Mouse (Mus musculus): ENCODE data around the gene Grb10. TPM values are rescaled to one million over a fixed set of nuclear protein-coding genes. Genes with fewer than 3 reads are reported as not detected.

Grb10 gene
- total and polyA plus RNA-seq, 2 experiments from 2014 or later = 43.9 to 94.0 TPM

DNA sequence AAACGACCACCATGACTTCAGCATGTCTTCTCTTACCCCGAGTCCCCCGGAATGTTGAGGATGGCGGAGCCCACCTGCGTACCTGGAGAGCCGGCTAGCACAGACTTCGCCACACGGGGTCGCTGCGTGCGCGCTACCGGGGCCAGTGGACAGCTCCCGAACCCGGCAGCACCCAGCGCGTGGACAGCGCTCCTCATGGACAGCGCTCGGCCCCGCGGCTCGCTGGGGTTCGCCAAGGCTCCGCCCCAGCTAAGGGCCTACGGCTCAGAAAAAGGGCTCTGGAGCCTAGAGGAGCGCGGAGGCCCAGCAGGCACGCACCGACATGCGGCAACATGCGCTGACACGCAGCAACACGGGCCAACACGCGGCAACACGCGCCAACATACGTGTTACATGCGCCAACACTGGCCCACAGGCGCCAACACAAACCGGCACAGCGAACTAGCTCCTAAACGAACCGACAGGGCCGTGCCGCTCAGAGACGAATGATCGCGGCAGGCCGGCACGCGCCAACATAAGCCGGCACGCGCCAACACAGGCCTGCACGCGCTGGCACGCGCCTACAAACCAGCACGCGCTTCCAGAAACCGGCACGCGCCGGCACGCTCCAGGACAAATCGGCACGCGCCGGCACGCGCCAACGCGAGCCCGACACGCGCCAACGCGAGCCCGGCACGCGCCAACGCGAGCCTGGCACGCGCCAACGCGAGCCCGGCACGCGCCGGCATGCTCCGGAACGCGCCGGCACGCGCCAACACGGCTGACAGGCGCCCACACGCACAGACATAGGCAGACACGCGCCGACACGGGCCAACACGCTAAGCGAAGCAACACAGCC is 12.5 kb downstream of the Grb10 start:
- ATAC-seq (ENCODE audit: low FRiP score) (peak; percentile 91), DNase-seq (ENCODE audit: low spot score) (peak; percentile 87)
- Histone ChIP-seq H3K9ac (replicated peaks; ENCODE audit: low read length, poor library complexity, severe bottlenecking) (peak overlapping the region; percentile 67), H3K36me3 (ENCODE audit: insufficient read depth, low read length) (no peaks in the 10 kb centered on the region), H3K27me3 (ENCODE audit: insufficient read depth, low read length) (peaks cover 17% of the 10 kb centered on the region), H3K9me3 (ENCODE audit: low read length) (peaks cover 14% of the 10 kb centered on the region; the same call in 1 of the 2 replicates), H3K4me2 (ENCODE audit: low read depth, low read length, poor library complexity, severe bottlenecking) (peak overlapping the region; percentile 52), H3K4me3 (ENCODE audit: low read depth, low read length) (peak overlapping the region; percentile 42), H3K4me1 (ENCODE audit: insufficient read depth, low read length) (no peaks in the 10 kb centered on the region), H3K27ac (ENCODE audit: low read depth, low read length) (peak overlapping the region; percentile 92)
- peak; percentile 81 for TF ChIP-seq CTCF (IDR thresholded peaks at IDR 0.05)
- whole genome bisulfite sequencing = 66% methylated on average over 108 of the region's 108 CpGs

DNA sequence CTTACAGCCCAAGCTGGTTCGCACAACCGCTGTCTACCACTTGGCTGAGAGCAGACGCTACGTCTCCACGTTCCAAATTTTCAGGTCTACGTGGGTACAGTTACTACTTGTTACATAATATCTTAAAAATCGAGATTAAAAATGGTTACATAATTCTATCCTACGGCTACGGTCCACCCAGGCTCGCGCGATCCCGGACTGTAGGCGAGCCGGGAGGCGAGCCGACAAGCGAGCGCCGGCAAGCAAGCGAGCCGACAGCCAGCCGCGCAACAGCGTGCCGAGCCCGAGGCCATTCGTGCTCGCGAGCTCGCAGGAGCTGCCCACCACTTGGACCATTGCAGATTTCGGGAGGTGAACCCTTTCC is 13.1 kb downstream of the Grb10 start:
- Histone ChIP-seq H3K9me3 (ENCODE audit: low read length) (peaks cover 14% of the 10 kb centered on the region; the same call in 1 of the 2 replicates), H3K4me2 (ENCODE audit: low read depth, low read length, poor library complexity, severe bottlenecking) (peak overlapping the region; percentile 52), H3K27ac (ENCODE audit: low read depth, low read length) (peak overlapping the region; percentile 92), H3K4me1 (ENCODE audit: insufficient read depth, low read length) (no peaks in the 10 kb centered on the region), H3K36me3 (ENCODE audit: insufficient read depth, low read length) (no peaks in the 10 kb centered on the region), H3K9ac (replicated peaks; ENCODE audit: low read length, poor library complexity, severe bottlenecking) (peak overlapping the region; percentile 67), H3K27me3 (ENCODE audit: insufficient read depth, low read length) (peaks cover 12% of the 10 kb centered on the region), H3K4me3 (ENCODE audit: low read depth, low read length) (peak overlapping the region; percentile 42)
- no peak for TF ChIP-seq CTCF (IDR thresholded peaks at IDR 0.05)
- no peak for DNase-seq (ENCODE audit: low spot score)
- ATAC-seq (ENCODE audit: low FRiP score) = peak; percentile 55
- 56% methylated on average over 32 of the region's 32 CpGs for WGBS

DNA sequence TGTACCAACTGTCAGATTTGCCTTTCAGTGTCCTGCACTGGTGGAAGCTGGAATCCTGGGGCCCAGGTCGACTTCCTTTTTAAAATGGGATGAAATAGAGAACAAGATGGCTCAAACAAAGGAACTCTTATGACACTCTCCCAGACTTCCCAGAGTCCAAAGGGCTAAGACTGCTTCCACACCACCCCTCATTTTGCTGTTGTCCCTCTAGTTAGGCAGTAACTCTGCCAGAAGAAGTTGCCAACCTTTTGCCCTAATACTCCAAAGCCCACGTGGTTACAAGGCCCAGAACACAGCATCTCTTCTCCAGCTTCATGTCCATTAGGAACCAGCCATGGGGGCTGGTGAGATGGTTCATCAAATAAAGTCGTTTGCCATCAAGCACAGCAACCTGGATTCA is 15.4 kb downstream of the Grb10 start:
- Histone ChIP-seq H3K4me1 (ENCODE audit: insufficient read depth, low read length) (no peaks in the 10 kb centered on the region), H3K36me3 (ENCODE audit: insufficient read depth, low read length) (no peaks in the 10 kb centered on the region), H3K27me3 (ENCODE audit: insufficient read depth, low read length) (no peaks in the 10 kb centered on the region; the same call in 1 of the 2 replicates), H3K27ac (ENCODE audit: low read depth, low read length) (no peak overlapping the region), H3K9me3 (ENCODE audit: low read length) (peaks cover 14% of the 10 kb centered on the region; the same call in 1 of the 2 replicates), H3K9ac (replicated peaks; ENCODE audit: low read length, poor library complexity, severe bottlenecking) (no peak overlapping the region), H3K4me2 (ENCODE audit: low read depth, low read length, poor library complexity, severe bottlenecking) (no peak overlapping the region), H3K4me3 (ENCODE audit: low read depth, low read length) (no peak overlapping the region)
- WGBS = 62% methylated on average over 3 of the region's 3 CpGs
- no peak for DNase-seq (ENCODE audit: low spot score)
- no peak for TF ChIP-seq CTCF (IDR thresholded peaks at IDR 0.05)
- ATAC-seq (ENCODE audit: low FRiP score) = no peak

DNA sequence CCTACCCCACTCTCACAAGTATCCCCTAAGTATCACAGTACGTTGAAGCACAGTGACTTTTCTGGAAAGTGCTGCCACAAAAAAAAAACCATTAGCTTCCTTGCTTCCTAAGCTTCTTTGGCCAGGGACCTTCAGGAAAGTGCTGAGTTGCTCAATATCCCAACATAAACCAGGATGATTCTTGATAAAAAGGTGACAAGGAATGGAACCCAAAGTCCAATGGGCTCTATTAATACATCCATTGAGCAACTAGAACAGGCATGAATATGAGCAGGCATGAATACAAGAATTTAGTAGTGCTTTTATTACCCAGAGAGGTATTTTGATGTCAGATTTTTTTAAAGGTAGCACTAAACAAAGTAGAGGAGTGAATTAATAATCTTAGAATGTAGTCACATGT is 18.8 kb downstream of the Grb10 start:
- TF ChIP-seq CTCF (IDR thresholded peaks at IDR 0.05) = no peak

DNA sequence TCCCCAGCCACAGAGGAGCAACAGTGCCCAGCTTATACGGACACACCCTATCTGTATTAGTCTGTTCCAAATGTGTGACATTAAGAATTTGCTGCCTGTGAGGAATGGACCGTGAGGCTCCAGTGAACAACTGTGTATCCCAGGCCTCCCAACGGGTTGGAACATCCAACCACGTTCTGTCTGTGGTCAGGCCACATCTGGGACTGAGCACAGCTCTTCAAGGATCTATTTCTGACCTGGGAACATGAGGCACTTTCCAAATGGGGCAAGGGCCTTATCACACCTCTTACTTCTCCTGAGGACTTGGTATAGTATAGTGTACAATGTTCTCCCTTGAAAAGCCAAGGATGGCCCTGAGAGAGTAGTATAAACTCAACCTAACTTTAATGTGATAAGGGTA is 19.9 kb downstream of the Grb10 start:
- no peaks in the 10 kb centered on the region for H3K4me1 ChIP-seq (ENCODE audit: insufficient read depth, low read length)
- no peak overlapping the region for H3K9ac ChIP-seq (replicated peaks; ENCODE audit: low read length, poor library complexity, severe bottlenecking)
- ATAC-seq (ENCODE audit: low FRiP score) (no peak), DNase-seq (ENCODE audit: low spot score) (no peak)
- no peak overlapping the region for H3K4me3 ChIP-seq (ENCODE audit: low read depth, low read length)
- H3K9me3 ChIP-seq (ENCODE audit: low read length) = no peaks in the 10 kb centered on the region
- H3K36me3 ChIP-seq (ENCODE audit: insufficient read depth, low read length) = no peaks in the 10 kb centered on the region
- H3K27me3 ChIP-seq (ENCODE audit: insufficient read depth, low read length) = no peaks in the 10 kb centered on the region; the same call in 1 of the 2 replicates
- no peak for TF ChIP-seq CTCF (IDR thresholded peaks at IDR 0.05)
- no peak overlapping the region for H3K27ac ChIP-seq (ENCODE audit: low read depth, low read length)
- WGBS = 96% methylated on average over 4 of the region's 4 CpGs
- no peak overlapping the region for H3K4me2 ChIP-seq (ENCODE audit: low read depth, low read length, poor library complexity, severe bottlenecking)

More for the DNA sequence above, 18.8 kb downstream of the Grb10 start:
- H3K4me2 ChIP-seq (ENCODE audit: low read depth, low read length, poor library complexity, severe bottlenecking) = no peak overlapping the region
- DNase-seq (ENCODE audit: low spot score) = no peak
- no peaks in the 10 kb centered on the region for H3K36me3 ChIP-seq (ENCODE audit: insufficient read depth, low read length)
- no peak for ATAC-seq (ENCODE audit: low FRiP score)
- no peaks in the 10 kb centered on the region for H3K4me1 ChIP-seq (ENCODE audit: insufficient read depth, low read length)
- H3K9ac ChIP-seq (replicated peaks; ENCODE audit: low read length, poor library complexity, severe bottlenecking) = no peak overlapping the region
- H3K9me3 ChIP-seq (ENCODE audit: low read length) = no peaks in the 10 kb centered on the region
- H3K4me3 ChIP-seq (ENCODE audit: low read depth, low read length) = no peak overlapping the region
- WGBS = 86% methylated on average over 1 of the region's 1 CpGs
- no peaks in the 10 kb centered on the region; the same call in 1 of the 2 replicates for H3K27me3 ChIP-seq (ENCODE audit: insufficient read depth, low read length)
- H3K27ac ChIP-seq (ENCODE audit: low read depth, low read length) = no peak overlapping the region

DNA sequence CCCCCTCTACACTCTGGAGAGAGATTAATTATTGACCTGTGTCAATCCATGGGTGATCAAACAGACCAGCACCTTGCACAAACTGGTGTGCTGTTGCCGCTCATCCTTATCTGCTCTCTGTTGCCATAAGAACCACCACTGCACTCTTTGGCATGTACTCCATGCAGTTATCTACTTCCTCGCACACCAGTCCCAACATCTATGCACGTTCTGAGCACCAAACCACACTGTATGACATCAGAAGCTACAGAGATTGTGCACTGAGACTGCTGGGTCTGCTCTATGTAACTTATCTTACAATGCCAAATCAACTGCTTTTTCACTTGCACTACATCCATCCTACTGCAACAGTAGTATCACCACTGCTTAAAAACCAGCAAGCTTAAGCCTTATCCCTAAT is 28.4 kb downstream of the Grb10 start:
- Histone ChIP-seq H3K27me3 (ENCODE audit: insufficient read depth, low read length) (no peaks in the 10 kb centered on the region), H3K9me3 (ENCODE audit: low read length) (0 out of 2 replicates have a peak, but pooled peaks cover 3% of the 10 kb centered on the region), H3K9ac (replicated peaks; ENCODE audit: low read length, poor library complexity, severe bottlenecking) (no peak overlapping the region), H3K36me3 (ENCODE audit: insufficient read depth, low read length) (no peaks in the 10 kb centered on the region), H3K4me3 (ENCODE audit: low read depth, low read length) (no peak overlapping the region), H3K4me2 (ENCODE audit: low read depth, low read length, poor library complexity, severe bottlenecking) (no peak overlapping the region), H3K4me1 (ENCODE audit: insufficient read depth, low read length) (no peaks in the 10 kb centered on the region), H3K27ac (ENCODE audit: low read depth, low read length) (no peak overlapping the region)
- DNase-seq (ENCODE audit: low spot score) = no peak
- WGBS = 92% methylated on average over 3 of the region's 3 CpGs
- TF ChIP-seq CTCF (IDR thresholded peaks at IDR 0.05) = no peak
- ATAC-seq (ENCODE audit: low FRiP score) = no peak
